Mouse (Mus musculus) embryo, embryonic 11 days (tissue): ENCODE results near the gene Gm45233.

Experiments used
- DNase-seq: peaks from one replicate; pipeline ENCODE4 v3.0.0-alpha.2; 2015

Gm45233 gene

DNA sequence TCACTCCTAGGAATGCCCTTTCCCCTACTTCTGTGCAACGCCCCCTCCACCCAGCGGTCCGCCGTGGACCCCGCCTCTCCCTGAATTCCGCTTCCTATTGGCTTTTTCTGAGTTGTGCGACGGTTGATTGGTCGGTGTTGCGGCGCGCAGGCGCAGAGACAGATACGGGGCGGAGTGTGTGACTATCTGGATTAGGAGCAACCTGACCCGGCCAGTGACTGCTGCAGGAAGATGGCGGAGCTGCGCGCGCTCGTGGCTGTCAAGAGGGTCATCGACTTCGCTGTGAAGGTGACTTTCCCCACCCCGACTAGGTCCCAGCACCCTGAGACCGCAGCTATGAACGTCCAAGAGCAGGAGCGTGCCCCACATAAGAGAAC is at the start of gene Gm45233, which contains the start of gene Etfb:
TSS of gene Gm45233 (plus strand) at position 212 of the 377 bp plus-strand sequence.
TSS of gene Etfb (plus strand) at position 167 of the 377 bp plus-strand sequence.
- DNase-seq = peak; percentile 95

GRCm38 (mm10) chr7:43399501-43399900 is 44.4 kb upstream of the Gm45233 start:
- no peak for DNase-seq

DNA sequence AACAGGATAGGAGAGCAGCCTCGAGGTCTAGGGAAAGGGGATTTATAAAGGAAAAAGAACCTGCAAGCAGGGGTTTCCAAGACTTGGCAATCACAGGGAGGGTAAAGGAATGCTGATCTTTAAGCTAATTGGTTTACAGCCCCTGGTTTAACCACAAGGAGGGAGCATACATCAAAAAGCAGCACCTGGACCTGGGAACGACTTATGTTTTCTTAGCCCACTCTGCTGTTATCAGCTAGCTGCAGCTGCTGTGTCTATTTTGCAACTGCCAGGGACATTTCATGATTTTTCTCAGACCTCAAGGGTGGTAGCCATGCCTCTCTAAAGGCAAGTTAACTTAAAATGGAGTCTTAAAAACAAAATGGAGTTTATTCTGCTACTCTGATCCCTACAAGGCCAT is 41.2 kb upstream of the Gm45233 start:
- no peak for DNase-seq

DNA sequence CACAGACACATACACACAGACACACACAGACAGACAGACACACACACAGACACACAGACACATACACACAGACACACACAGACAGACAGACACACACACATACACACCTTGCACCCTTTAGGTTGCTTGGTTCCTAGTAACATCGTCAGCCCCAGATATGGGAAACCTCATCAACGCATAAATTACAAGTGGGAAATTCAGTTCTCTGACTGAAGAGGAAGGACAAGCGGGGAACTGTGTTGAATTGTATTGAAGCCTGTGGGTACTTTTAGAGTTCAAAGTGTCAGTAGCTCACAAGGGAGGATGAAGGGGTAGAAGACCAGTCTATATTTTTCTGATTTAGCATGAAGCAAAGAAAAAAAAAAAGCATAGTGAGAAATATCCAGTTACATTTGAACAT is 36.4 kb upstream of the Gm45233 start:
- no peak for DNase-seq

DNA sequence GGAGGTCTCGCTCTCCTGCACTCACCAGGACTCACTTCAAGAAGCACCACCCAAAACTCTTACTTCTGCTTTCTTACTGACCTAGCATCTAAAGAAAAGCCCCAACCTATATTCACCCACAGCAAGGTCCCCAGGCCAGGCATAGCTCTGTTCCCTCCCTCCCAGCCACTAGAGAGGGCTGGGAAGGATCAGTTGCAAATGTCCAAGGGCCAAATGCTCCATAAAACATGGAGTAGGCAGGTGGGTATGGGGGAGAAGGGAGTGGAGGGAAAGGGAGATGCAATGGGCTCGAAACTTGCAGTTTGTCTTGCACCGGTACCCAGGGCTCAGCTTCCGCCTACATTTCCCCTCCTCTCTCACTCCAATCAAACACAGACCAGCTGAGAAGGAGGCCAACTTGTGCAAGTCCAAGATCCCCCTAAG is 35.8 kb upstream of the Gm45233 start, which contains the start of gene Siglecg:
TSS of gene Siglecg (plus strand) at position 74 of the 423 bp plus-strand sequence.
- no peak for DNase-seq

DNA sequence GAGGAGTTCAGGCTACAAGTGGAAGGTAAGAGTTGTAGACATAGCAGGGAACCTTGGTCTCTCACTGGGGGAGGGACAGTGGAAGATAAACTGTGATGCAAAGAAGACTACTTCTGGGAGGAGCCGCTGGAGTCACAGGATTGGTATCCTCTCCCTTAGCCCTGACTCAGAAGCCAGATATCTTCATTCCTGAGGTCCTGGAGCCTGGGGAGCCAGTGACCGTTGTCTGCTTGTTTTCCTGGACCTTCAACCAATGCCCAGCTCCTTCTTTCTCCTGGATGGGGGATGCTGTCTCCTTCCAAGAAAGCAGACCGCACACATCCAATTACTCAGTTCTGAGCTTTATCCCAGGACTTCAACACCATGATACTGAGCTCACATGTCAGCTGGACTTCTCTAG is 34.8 kb upstream of the Gm45233 start:
- no peak for DNase-seq

DNA sequence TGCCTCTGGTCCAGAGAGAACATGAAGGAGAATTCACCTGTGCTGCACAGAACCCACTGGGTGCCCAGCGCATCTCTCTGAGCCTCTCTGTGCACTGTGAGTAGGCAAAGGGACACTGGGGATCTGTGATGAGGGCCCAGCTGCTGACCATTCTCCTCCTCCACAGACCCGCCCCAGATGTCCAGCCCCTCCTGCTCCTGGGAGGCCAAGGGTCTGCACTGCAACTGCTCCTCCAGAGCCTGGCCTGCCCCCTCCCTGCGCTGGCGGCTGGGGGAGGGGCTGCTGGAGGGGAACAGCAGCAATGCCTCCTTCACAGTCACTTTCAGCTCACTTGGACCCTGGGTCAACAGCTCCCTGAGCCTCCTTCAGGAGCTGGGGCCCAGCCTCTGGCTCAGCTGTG is 32.2 kb upstream of the Gm45233 start:
- peak; percentile 10 for DNase-seq

GRCm38 (mm10) chr7:43417298-43417697 is 26.6 kb upstream of the Gm45233 start:
- no peak for DNase-seq

DNA sequence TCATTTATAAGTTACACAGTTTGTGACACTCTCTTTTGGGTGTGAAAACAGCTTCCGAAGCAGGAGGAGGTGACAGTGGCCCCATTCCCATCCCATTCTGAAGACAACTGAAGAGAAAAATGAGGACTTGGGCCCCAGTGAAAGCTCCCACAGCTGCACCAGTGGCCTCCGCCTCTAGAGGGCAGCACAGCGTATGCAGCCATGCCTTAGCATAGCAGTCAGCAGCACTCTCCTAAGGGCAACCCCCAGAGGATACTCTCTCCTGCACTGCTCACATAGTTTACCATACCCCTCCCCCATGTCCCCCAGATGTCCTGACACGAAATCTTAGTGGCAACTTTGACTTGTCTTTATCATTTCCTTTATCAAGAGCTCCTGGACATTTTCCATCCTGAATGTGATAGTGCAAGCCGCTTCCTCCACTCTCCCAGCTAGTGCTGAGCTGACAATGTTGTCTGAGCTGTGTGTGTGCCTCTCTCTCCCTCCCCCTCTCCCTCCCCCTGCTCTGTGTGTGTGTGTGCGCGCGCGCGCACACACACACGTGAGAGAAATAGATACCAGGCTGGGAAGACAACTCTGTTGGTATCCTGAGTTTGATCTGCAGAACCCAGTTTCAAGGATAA is 20.8 kb upstream of the Gm45233 start:
- DNase-seq = peak; percentile 86

DNA sequence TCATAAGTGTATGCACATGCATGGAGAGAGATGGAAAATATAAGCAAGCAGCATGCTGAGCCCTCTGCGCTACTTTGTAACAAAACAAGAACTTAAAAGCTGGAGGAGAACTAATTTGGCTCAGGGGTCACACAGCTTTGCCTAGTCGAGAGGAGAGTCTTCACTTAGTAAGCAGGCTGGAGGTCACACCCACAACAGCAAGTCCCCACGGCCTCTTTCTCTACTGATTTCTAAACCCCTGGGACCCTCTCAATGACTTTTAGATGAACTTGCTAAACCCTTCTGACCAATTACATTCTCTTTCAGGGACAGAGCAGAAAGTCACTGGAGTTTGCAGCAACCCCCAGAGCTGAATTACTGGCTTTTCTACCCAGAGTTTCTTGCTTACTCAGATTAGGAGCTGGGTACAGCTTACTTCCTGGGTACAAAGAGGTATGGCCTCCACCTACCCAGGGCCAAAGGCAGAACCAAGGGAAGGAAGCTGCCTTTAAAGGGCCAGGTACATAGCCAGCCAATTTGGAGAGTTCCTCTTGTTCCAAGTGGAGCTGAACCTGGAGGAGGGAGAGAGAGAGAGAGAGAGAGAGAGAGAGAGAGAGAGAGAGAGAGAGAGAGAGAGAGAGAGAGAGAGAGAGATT is 19.8 kb upstream of the Gm45233 start:
- DNase-seq = no peak

DNA sequence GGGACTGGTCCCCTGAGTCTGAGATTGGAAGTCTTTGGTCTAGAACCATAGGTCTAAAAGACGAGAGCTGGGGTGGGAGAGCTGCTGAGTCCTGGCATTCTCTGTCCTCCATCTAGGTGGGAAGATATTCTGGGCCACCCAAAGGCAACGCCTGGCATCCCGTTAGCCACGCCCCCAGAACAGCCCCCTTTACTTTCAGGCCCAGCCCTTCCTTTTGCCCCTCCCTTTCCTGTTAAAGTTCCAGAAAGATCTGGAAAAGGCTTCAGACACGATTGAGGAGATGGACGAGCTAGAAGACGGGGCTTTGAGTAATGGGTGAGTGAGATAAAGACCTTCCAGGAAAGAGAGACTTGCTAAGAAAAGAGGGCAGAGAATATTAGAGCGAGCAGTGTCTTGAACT is 16.5 kb upstream of the Gm45233 start, which contains the start of gene Lim2:
TSS of gene Lim2 (plus strand) at position 265 of the 400 bp plus-strand sequence.
- no peak for DNase-seq

DNA sequence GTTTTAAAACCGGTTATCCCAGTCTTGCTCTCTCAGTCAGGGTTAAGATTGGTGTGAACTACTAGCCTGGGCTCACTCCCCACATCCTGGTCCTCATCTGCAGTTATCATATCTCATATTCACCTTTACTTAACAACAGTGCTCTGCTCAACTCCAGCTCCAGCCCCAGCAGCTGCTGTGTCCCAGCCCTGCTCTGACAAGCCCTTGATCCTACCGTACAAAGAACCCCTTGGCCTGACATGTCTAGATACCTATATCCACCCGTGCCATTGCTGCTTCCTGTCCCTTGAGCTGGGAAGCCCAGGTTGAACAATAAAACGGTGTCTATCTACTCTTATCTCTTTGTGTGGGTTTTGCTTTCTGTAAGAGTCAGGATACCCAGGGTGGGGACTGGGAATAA is 14.4 kb upstream of the Gm45233 start:
- no peak for DNase-seq

- no peak for DNase-seq
Measured at GRCm38 (mm10) chr7:43432891-43433290, 11.0 kb upstream of the Gm45233 start.

- no peak for DNase-seq
Measured at GRCm38 (mm10) chr7:43434676-43435075, 9.3 kb upstream of the Gm45233 start.

- no peak for DNase-seq
Measured at GRCm38 (mm10) chr7:43436341-43437255, 7.3 kb upstream of the Gm45233 start, which contains the start of gene Nkg7. Nkg7 (plus strand) TSS chr7:43437073.

- DNase-seq = no peak
Measured at GRCm38 (mm10) chr7:43438611-43439010, 5.3 kb upstream of the Gm45233 start.

GRCm38 (mm10) chr7:43440482-43440881 is 3.4 kb upstream of the Gm45233 start, which contains the start of gene Cldnd2:
Cldnd2 (plus strand) TSS chr7:43440782.
- DNase-seq = no peak

DNA sequence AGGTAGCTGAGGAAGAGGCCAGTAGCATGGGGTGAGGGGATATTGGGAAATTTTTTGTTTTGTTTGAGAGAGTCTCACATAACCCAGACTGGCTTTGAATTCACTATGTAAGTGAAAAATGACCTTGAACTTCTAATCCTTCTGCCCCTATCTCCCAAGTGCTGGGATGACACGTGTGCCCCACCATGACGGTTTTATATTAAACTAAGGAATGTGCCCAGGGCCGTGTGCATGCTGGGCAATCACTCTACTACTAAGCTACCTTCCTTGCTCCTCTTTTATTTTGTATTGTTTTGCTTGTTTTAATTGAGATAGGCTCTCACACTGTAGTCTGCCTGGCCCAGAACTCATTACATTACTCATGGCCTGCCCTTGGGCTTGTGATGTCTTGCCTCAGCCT is 2.9 kb upstream of the Gm45233 start:
- no peak for DNase-seq

DNA sequence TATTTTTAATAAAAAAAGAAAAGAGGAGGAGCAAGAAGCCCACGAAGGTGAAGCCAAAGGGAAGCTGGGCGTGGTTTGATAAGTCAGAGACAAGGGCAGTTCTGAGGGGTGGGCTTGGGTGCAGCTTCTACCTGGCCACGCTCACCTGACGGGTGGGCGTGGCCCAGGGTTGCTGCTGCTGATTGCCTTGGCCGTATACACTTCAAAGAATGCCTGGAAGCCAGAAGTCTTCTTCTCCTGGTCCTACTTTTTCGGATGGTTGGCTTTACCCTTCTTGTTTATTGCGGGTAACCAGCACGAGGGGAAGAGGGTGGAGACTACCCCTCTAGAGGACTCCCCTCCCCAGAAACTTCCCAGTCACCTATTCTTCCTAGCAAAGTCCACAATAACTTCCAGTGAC is 1.2 kb upstream of the Gm45233 start:
- DNase-seq = peak; percentile 7

- peak; percentile 78 for DNase-seq
Measured at GRCm38 (mm10) chr7:43443126-43443916, 607 bp upstream of the Gm45233 start.

GRCm38 (mm10) chr7:43447801-43448200 is 3.9 kb downstream of the Gm45233 start:
- DNase-seq = no peak

- DNase-seq = no peak
Measured at GRCm38 (mm10) chr7:43448246-43448645, 4.3 kb downstream of the Gm45233 start.
